Mouse (Mus musculus): ENCODE results near the gene Snu13. TPM values are rescaled to one million over a fixed set of nuclear protein-coding genes. Genes with fewer than 3 reads are reported as not detected.

The Snu13 gene
- polyA plus RNA-seq, 1 experiment: 143 TPM

GRCm38 (mm10) chr15:82063909-82064308 lies 16.5 kb upstream of the Snu13 start:
- TF ChIP-seq CTCF (IDR thresholded peaks at IDR 0.05; ENCODE audit: borderline replicate concordance, extremely low read depth, insufficient read depth, insufficient read length) (no peak), POLR2A (IDR thresholded peaks at IDR 0.05; ENCODE audit: borderline replicate concordance, extremely low read depth, insufficient read depth, insufficient read length, poor library complexity, severe bottlenecking) (no peak)
- no peak for DNase-seq (ENCODE audit: low read depth)

DNA sequence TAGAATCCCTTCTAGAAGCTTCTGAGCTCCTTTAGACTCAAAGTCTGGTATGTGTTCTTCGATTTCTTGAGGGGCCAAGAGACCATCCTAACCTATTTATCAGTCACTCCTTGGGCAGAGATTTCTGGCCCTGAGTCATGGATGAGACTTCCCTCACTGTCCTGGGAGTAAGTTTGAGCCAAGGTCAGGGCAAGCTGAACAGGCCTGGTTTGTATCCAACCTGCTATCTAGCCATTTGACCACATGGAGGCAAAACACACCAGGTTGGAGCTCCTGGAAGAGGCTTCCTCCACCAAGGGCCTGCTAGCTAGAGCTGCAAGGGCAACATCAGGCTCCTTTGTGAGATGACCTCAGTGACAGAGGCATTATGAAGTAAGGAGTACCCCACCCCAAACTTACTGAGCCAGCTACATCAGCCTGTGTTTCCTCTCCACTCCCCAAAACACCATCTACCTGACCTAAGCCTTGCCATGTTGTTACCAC lies 11.4 kb upstream of the Snu13 start, which contains the start of gene 4930407I10Rik:
Gene 4930407I10Rik (plus strand): TSS at position 433 of the 483 bp plus-strand sequence.
- DNase-seq (ENCODE audit: low read depth): no peak
- TF ChIP-seq POLR2A (IDR thresholded peaks at IDR 0.05; ENCODE audit: borderline replicate concordance, extremely low read depth, insufficient read depth, insufficient read length, poor library complexity, severe bottlenecking): no peak
- TF ChIP-seq CTCF (IDR thresholded peaks at IDR 0.05; ENCODE audit: borderline replicate concordance, extremely low read depth, insufficient read depth, insufficient read length): no peak

DNA sequence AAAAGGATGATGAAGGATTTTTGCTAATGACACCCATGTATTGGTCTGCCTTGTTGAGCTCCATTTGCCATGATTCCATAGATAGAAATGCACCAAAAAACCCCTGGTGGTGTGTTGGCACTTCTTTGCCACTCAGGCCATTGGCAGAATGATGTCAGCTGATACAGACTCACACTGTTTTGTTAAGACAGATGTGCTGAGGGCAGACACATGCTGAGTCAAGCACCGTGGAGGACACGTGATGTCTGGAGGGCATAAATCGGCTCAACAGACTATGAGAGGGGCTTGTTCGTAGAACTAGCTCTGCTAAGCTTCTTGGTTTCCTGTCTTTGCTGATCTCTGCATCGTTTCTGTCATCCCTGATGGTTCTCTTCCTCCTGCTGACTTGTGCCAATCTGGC lies 5.1 kb upstream of the Snu13 start:
- no peak for DNase-seq (ENCODE audit: low read depth)
- TF ChIP-seq CTCF (IDR thresholded peaks at IDR 0.05; ENCODE audit: borderline replicate concordance, extremely low read depth, insufficient read depth, insufficient read length): no peak
- no peak for TF ChIP-seq POLR2A (IDR thresholded peaks at IDR 0.05; ENCODE audit: borderline replicate concordance, extremely low read depth, insufficient read depth, insufficient read length, poor library complexity, severe bottlenecking)

DNA sequence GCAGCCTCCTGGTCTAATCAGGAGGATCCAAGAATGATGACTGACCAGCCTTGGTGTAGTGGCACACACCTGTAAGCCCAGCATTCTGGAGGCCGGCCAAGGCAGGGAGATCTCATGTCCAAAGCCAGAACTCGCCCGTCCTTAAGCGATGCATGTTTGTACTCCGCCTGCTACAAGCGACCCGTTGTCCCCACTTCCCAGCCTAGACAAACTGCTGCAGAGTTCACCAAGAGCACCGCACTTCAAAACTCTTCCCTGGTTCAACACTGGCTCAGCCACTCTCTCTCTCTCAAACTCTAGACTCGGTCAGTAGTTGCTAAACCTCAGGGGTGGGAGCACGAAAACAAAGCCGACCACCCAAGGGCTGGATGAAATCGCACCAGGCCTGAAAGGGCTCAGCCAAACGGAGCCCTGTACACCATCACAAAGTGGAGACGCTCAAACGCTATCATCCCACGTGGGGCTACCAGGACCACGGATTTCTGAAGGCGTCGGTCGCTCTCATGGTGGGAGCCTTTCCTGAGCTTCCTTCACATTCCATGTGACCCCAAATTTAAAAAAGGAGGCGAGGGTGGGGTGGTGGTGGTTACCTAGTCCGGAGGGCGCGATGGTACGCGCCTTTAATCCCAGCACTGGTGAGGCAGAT lies 1.0 kb downstream of the Snu13 start:
- TF ChIP-seq CTCF (IDR thresholded peaks at IDR 0.05; ENCODE audit: borderline replicate concordance, extremely low read depth, insufficient read depth, insufficient read length) (no peak), POLR2A (IDR thresholded peaks at IDR 0.05; ENCODE audit: borderline replicate concordance, extremely low read depth, insufficient read depth, insufficient read length, poor library complexity, severe bottlenecking) (no peak)
- DNase-seq (ENCODE audit: low read depth): no peak

GRCm38 (mm10) chr15:82044166-82044784 lies 3.1 kb downstream of the Snu13 start:
- DNase-seq (ENCODE audit: low read depth): peak; percentile 50
- TF ChIP-seq CTCF (IDR thresholded peaks at IDR 0.05; ENCODE audit: borderline replicate concordance, extremely low read depth, insufficient read depth, insufficient read length) (no peak), POLR2A (IDR thresholded peaks at IDR 0.05; ENCODE audit: borderline replicate concordance, extremely low read depth, insufficient read depth, insufficient read length, poor library complexity, severe bottlenecking) (no peak)

DNA sequence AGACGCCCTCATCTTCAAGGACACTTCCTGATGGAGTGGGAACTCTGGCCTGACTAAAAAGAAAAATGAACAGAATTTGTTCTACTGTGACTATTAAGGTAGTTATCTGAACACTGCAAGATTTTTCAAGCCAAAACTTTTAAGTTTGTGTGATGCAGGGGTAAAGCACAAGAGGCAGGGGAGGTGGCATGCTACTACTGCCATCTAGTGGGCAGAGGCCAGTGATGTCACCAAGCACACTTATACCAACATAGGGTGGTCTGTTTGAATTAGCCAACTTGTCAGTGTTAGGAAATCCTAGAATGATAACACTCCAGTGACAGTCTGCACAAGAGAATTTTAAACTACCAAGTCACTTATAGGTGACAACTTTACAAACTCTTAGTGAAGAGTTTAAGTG lies 6.7 kb downstream of the Snu13 start:
- TF ChIP-seq CTCF (IDR thresholded peaks at IDR 0.05; ENCODE audit: borderline replicate concordance, extremely low read depth, insufficient read depth, insufficient read length) (peak; percentile 80; the same call in 1 of the 2 replicates), POLR2A (IDR thresholded peaks at IDR 0.05; ENCODE audit: borderline replicate concordance, extremely low read depth, insufficient read depth, insufficient read length, poor library complexity, severe bottlenecking) (no peak)
- peak; percentile 73 for DNase-seq (ENCODE audit: low read depth)

DNA sequence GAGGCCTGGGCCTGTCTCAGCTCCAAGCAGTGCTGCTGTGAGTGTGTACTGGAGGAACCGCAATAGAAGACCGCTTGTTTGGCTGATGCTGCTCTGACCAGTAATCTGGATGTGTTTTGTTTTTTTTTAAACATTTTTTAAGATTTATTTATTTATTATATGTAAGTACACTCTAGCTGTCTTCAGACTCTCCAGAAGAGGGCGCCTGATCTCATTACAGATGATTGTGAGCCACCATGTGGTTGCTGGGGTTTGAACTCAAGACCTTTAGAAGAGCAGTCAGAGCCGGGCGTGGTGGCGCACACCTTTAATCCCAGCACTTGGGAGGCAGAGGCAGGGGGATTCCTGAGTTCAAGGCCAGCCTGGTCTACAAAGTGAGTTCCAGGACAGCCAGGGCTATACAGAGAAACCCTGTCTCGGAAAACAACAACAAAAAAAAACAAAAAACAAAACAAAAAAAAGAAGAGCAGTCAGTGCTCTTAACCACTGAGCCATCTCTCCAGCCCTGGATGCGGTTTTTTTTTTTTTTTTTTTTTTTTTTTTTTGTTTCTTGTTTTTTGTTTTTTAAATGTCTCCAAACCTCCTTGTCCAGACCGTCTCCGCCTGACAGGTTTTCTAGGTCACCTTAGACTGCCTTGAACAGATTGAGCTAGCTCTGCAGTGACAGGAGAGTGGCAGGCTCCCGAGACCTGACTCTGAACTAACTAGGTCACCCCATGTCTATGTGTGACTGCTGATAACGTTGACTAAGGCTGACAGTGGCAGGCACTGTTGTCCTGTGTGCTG lies 11.3 kb downstream of the Snu13 start:
- peak; percentile 47 for DNase-seq (ENCODE audit: low read depth)
- TF ChIP-seq CTCF (IDR thresholded peaks at IDR 0.05; ENCODE audit: borderline replicate concordance, extremely low read depth, insufficient read depth, insufficient read length): peak; percentile 18; the same call in 1 of the 2 replicates
- no peak for TF ChIP-seq POLR2A (IDR thresholded peaks at IDR 0.05; ENCODE audit: borderline replicate concordance, extremely low read depth, insufficient read depth, insufficient read length, poor library complexity, severe bottlenecking)

DNA sequence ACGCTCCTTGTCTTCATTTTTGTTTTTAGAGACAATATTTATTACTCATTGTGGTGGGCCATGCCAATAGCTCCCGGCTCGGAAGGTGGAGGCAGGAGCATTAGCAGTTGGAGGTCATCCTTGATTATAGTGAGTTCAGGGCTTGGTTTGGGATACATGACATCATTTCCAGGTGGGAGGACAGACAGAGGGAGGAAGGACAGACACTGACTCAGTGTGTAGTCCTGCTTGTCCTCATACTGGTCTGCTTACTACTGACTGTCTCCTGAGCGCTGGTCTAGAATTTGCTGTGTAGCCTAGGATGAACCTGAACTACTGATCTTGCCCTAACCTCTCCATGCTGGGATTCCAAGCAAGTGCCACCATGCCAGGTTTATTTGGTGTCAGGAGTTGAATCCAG lies 13.6 kb downstream of the Snu13 start, which contains the start of gene Desi1:
Gene Desi1 (minus strand): TSS at position 101 of the 400 bp plus-strand sequence.
- DNase-seq (ENCODE audit: low read depth): no peak
- TF ChIP-seq CTCF (IDR thresholded peaks at IDR 0.05; ENCODE audit: borderline replicate concordance, extremely low read depth, insufficient read depth, insufficient read length) (no peak), POLR2A (IDR thresholded peaks at IDR 0.05; ENCODE audit: borderline replicate concordance, extremely low read depth, insufficient read depth, insufficient read length, poor library complexity, severe bottlenecking) (no peak)

DNA sequence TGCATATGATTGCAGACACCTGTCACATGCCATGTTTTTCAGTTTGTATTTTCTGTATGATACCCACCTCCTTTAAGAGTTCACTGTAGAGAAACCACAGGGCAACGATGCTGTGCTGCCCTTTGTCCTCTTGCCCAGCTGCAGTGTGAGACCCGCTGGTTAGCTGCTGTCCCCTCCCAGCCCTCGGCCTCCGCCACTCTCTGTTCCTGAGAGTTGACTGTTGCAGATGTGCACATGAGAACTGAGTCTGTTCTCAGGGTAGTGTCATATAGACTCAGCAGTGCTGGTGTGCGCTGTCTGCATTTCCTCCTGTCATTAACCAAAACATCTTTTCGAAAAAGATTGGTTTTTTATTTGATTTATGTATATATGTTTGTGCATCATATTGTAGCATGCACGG lies 15.0 kb downstream of the Snu13 start:
- TF ChIP-seq POLR2A (IDR thresholded peaks at IDR 0.05; ENCODE audit: borderline replicate concordance, extremely low read depth, insufficient read depth, insufficient read length, poor library complexity, severe bottlenecking): no peak
- no peak for TF ChIP-seq CTCF (IDR thresholded peaks at IDR 0.05; ENCODE audit: borderline replicate concordance, extremely low read depth, insufficient read depth, insufficient read length)
- DNase-seq (ENCODE audit: low read depth): no peak

- TF ChIP-seq POLR2A (IDR thresholded peaks at IDR 0.05; ENCODE audit: borderline replicate concordance, extremely low read depth, insufficient read depth, insufficient read length, poor library complexity, severe bottlenecking) (no peak), CTCF (IDR thresholded peaks at IDR 0.05; ENCODE audit: borderline replicate concordance, extremely low read depth, insufficient read depth, insufficient read length) (no peak)
- DNase-seq (ENCODE audit: low read depth): no peak
Observed at GRCm38 (mm10) chr15:82027726-82028125, 19.7 kb downstream of the Snu13 start.

DNA sequence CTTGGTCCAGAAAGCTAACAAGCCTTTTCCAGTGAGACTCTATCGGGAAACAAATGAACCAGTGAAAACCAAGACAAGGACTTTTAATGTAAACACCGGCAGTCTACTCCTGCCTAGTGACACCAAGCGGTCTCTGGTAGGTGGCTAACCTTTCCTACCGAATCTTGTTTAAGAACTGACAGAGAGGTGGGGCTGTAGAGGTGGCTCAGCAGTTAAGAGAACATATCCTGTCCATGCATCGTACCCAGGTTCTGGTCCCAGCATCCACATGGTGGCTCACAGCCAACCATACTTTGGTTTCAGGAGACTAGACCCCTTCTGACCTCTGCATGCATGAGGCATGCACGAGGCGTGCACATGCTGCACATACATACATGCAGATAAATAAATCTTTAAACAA lies 20.1 kb downstream of the Snu13 start:
- DNase-seq (ENCODE audit: low read depth): no peak
- TF ChIP-seq POLR2A (IDR thresholded peaks at IDR 0.05; ENCODE audit: borderline replicate concordance, extremely low read depth, insufficient read depth, insufficient read length, poor library complexity, severe bottlenecking) (no peak), CTCF (IDR thresholded peaks at IDR 0.05; ENCODE audit: borderline replicate concordance, extremely low read depth, insufficient read depth, insufficient read length) (no peak)
